Mouse (Mus musculus): ENCODE data around the gene L1cam. TPM values are rescaled to one million over a fixed set of nuclear protein-coding genes. Genes with fewer than 3 reads are reported as not detected.

Gene L1cam
- polyA plus RNA-seq, 1 experiment, result 26.5 TPM

DNA sequence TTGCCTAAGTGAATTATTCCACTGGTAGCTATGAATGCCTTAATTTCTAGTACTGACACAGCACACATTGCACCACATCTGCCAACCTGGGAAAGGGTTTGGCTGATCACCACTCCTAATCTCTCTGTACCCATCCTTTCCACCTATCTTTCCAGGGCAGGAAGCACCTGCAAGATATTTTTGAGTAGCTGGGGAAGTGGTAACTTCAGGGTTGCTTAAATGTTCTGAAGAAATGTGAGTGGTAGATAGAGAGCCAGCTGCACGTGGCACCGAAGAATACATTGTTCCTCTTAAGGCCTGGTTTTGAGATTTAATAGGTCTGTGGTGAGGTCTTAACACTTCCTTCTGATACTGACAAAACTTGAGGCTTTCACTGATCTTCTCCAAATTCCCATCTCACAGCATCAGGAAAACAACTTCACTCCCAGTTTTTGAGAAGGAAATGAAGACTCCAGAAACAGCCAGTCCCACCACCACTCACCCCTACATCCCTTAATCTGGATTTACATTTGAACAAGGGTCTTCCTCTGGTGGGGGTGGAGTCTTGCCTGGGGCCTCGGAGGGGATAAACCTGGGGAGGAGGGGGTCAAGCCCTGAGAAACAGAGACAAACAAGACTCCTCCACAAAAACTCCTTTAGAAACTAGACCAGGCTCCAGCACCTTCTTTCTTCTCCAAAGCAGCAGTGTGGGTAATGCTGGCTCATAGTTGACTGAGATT is 79.2 kb downstream of the L1cam start:
- Histone ChIP-seq H3K4me3 (ENCODE audit: insufficient read depth, low read depth, low read length) (no peak overlapping the region), H3K4me1 (ENCODE audit: control insufficient read depth, insufficient read depth, low read length) (no peaks in the 10 kb centered on the region), H3K27ac (ENCODE audit: insufficient read depth, low read depth, low read length) (no peak overlapping the region), H3K36me3 (ENCODE audit: control insufficient read depth, insufficient read depth, low read length) (no peaks in the 10 kb centered on the region), H3K27me3 (replicated peaks; ENCODE audit: control insufficient read depth, insufficient read depth, low read length) (no peaks in the 10 kb centered on the region)
- TF ChIP-seq CTCF (conservative IDR thresholded peaks at IDR 0.05; ENCODE audit: insufficient read depth, insufficient read length, low read depth, low read length) (no peak), POLR2A (IDR thresholded peaks at IDR 0.05; ENCODE audit: low read depth, low read length) (no peak)
- 49% methylated on average over 3 of the region's 3 CpGs for WGBS
- no peak for DNase-seq

DNA sequence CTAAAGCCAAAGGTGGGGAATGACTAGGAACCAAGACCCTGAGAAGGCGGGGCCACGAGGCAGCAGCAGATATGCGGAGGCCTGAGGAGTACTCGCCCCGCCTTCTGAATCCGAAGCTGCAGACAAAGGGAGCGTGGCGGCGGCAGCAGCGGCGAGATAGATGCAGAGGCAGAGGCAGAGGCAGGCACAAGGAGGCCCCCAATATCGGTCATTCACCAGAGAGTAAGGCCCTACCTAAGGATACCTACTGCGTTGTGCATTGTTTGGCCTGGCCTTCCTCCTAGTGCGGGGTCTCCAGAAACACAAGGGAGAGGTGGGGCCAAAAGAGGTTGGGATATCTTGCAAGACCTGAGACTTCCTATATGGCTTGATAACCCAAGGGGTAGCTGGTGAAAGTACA is 80.8 kb downstream of the L1cam start:
- H3K36me3 ChIP-seq (ENCODE audit: control insufficient read depth, insufficient read depth, low read length), result no peaks in the 10 kb centered on the region
- 21% methylated on average over 14 of the region's 14 CpGs for WGBS
- no peak for TF ChIP-seq CTCF (conservative IDR thresholded peaks at IDR 0.05; ENCODE audit: insufficient read depth, insufficient read length, low read depth, low read length)
- TF ChIP-seq POLR2A (IDR thresholded peaks at IDR 0.05; ENCODE audit: low read depth, low read length), result no peak
- no peak overlapping the region for H3K27ac ChIP-seq (ENCODE audit: insufficient read depth, low read depth, low read length)
- H3K4me3 ChIP-seq (ENCODE audit: insufficient read depth, low read depth, low read length), result no peak overlapping the region
- H3K4me1 ChIP-seq (ENCODE audit: control insufficient read depth, insufficient read depth, low read length), result no peaks in the 10 kb centered on the region
- DNase-seq, result no peak
- no peaks in the 10 kb centered on the region for H3K27me3 ChIP-seq (replicated peaks; ENCODE audit: control insufficient read depth, insufficient read depth, low read length)

DNA sequence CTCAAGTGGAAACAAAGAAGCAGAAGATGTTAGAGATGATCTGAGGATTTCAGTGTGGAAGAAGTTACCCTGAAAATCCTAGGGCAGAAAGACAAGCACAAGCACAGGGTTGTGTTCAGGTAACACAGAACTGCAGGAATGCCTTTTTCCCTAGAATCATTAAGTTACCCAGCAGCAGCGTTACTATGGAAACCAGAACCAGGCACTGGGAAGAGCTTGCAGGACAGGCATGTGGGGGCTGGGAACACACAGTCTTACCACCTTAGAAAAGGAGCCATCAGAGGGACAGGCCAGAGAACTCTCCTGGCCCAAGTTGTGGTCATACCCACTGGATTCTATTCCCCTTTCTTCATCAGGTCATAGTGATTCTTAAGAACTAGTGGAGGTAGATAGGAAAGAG is 90.1 kb downstream of the L1cam start:
- Histone ChIP-seq H3K4me1 (ENCODE audit: control insufficient read depth, insufficient read depth, low read length) (no peaks in the 10 kb centered on the region), H3K4me3 (ENCODE audit: insufficient read depth, low read depth, low read length) (no peak overlapping the region), H3K27ac (ENCODE audit: insufficient read depth, low read depth, low read length) (no peak overlapping the region), H3K27me3 (replicated peaks; ENCODE audit: control insufficient read depth, insufficient read depth, low read length) (no peaks in the 10 kb centered on the region), H3K36me3 (ENCODE audit: control insufficient read depth, insufficient read depth, low read length) (no peaks in the 10 kb centered on the region)
- no peak for TF ChIP-seq POLR2A (IDR thresholded peaks at IDR 0.05; ENCODE audit: low read depth, low read length)
- no peak for TF ChIP-seq CTCF (conservative IDR thresholded peaks at IDR 0.05; ENCODE audit: insufficient read depth, insufficient read length, low read depth, low read length)
- WGBS, result 32% methylated on average over 1 of the region's 1 CpGs
- DNase-seq, result no peak

Other genes with a start within 250 kb of the L1cam start
- gene Pnck, start 236.0 kb downstream of the L1cam start, polyA plus RNA-seq (2012; rRNA removed), result 1.3 and 2.3 TPM in 2 replicates
- gene Slc6a8, start 223.0 kb downstream of the L1cam start, polyA plus RNA-seq (2012; rRNA removed), result 228 and 237 TPM in 2 replicates
- 81.7 and 111 TPM in 2 replicates for gene Bcap31, start 179.9 kb downstream of the L1cam start, polyA plus RNA-seq (2012; rRNA removed)
- gene Abcd1, start 179.5 kb downstream of the L1cam start, polyA plus RNA-seq (2012; rRNA removed), result 20.0 and 20.2 TPM in 2 replicates
- gene Plxnb3, start 139.0 kb downstream of the L1cam start, polyA plus RNA-seq (2012; rRNA removed), result 0.58 and 0.83 TPM in 2 replicates
- 2.6 and 4.0 TPM in 2 replicates for gene Srpk3, start 121.7 kb downstream of the L1cam start, polyA plus RNA-seq (2012; rRNA removed)
- gene Idh3g, start 109.2 kb downstream of the L1cam start, polyA plus RNA-seq (2012; rRNA removed), result 749 and 831 TPM in 2 replicates
- 239 and 253 TPM in 2 replicates for gene Ssr4, start 109.1 kb downstream of the L1cam start, polyA plus RNA-seq (2012; rRNA removed)
- 0.88 and 0.94 TPM in 2 replicates for gene Pdzd4, start 71.1 kb downstream of the L1cam start, polyA plus RNA-seq (2012; rRNA removed)
- 35.3 and 41.0 TPM in 2 replicates for gene Avpr2, start 4.0 kb downstream of the L1cam start, polyA plus RNA-seq (2012; rRNA removed)
- gene Arhgap4, start 25.8 kb upstream of the L1cam start, polyA plus RNA-seq (2012; rRNA removed), result 8.9 and 15.5 TPM in 2 replicates
- 61.3 and 69.7 TPM in 2 replicates for gene Naa10, start 25.8 kb upstream of the L1cam start, polyA plus RNA-seq (2012; rRNA removed)
- gene Renbp, start 34.7 kb upstream of the L1cam start, polyA plus RNA-seq (2012; rRNA removed), result 125 and 144 TPM in 2 replicates
- gene Hcfc1, start 70.3 kb upstream of the L1cam start, polyA plus RNA-seq (2012; rRNA removed), result 34.3 and 37.3 TPM in 2 replicates
- gene Irak1, start 127.8 kb upstream of the L1cam start, polyA plus RNA-seq (2012; rRNA removed), result 91.7 and 131 TPM in 2 replicates
- not detected in 2 replicates for gene Opn1mw, start 231.4 kb upstream of the L1cam start, polyA plus RNA-seq (2012; rRNA removed)
- 6.8 and 7.0 TPM in 2 replicates for gene Mecp2, start 239.3 kb upstream of the L1cam start, polyA plus RNA-seq (2012; rRNA removed)